Mouse (Mus musculus) retina, postnatal 1 day (tissue): Measurements from ENCODE around the gene Klf6.

Experiments
- DNase-seq: peaks from one replicate; pipeline ENCODE4 v3.0.0-alpha.2; 2012

Gene Klf6

DNA sequence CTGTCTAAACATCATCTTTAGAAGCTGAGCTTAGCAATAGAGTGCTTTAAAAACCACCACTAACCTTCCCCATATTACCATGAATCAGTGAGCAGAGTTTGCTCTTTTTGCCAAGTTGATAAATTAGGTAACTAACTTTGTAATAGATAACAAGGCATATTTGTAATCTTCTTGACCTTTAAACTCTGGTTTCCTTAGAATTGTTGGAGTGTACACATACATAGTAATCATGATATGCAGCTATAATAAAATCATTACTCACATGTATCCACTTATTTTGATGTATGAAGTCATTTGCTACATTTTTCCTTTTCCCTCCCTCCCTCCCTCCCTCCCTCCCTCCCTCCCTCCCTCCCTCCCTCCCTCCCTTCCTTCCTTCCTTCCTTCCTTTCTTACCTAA, 56.1 kb downstream of the Klf6 start:
- DNase-seq, result no peak

DNA sequence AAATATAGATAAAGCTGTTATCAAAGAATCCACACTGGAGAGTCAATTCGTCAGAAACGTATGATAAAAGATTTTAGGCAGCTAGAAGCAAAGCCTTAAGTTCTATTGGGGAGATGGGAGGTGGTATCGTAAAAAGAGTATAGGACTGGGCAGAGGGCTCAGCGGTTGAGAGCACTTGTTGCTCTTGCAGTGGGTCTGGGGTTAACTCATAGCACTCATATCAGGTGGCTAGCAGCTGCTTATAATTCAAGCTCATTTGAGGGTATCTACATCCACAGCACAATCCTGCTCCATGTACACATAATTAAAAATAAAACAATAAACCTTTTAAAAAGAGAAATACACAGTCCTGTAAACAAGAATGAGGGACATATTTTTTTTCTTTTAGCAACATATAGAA, 58.7 kb downstream of the Klf6 start:
- DNase-seq, result no peak
